Comparison of ENCODE assay signal across 32 mouse cellular contexts in the genomic region with DNA sequence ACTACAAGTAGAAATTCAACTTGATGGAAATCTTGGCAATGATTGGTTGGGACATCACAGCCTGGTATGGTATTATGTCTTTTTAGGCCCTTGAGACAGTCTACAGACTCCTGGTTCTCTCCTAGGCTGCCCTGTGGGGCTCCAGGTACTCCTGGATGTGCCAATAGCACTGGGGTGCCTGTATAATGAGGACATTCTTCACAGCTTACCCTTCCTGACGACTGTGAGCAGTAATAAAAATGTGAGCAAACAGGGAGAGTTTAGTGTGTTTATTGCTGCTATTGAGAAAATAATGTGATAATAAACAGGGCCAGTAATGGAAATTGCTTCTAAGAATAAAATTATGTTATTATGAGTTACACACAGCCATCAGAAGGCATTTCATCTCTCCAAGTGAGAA.
"Had no signal": no experiment of that assay in that cellular context is flagged by ENCODE, and none has a peak within 500 bp of the region (broad histone marks: within the 10 kb centered on the region; RNA-seq: fewer than 3 reads in every experiment).

No protein-coding gene starts in this region.

- H3K9ac ChIP-seq: limb, embryonic 12.5 days; limb, embryonic 13.5 days; limb, embryonic 15.5 days; liver, embryonic 12.5 days; liver, embryonic 13.5 days; liver, embryonic 14.5 days; liver, embryonic 15.5 days; liver, postnatal 0 days; lung, embryonic 14.5 days; lung, embryonic 15.5 days; midbrain, embryonic 12.5 days; midbrain, embryonic 13.5 days; midbrain, embryonic 15.5 days had no signal

- H3K9me3 ChIP-seq: limb, embryonic 10.5 days; limb, embryonic 12.5 days; limb, embryonic 13.5 days; limb, embryonic 15.5 days; liver, embryonic 12.5 days; liver, embryonic 13.5 days; liver, embryonic 15.5 days; lung, embryonic 15.5 days; megakaryocyte, embryonic 14.5 days; midbrain, embryonic 10.5 days; midbrain, embryonic 12.5 days; midbrain, embryonic 13.5 days; midbrain, embryonic 15.5 days had no signal

- DNase-seq: left cerebral cortex, postnatal 4 days; liver; liver, embryonic 13.5 days; liver, postnatal 0 days; lung, adult 18-20 months; lung, adult 2 months; lung, embryonic 14.5 days; lung, postnatal 10 days; lung, postnatal 14 days; lung, postnatal 36 days; lung, postnatal 4 days; midbrain, embryonic 14.5 days had no signal

- ATAC-seq: liver, embryonic 12.5 days; liver, postnatal 0 days; lung, postnatal 0 days; midbrain, embryonic 13.5 days; midbrain, embryonic 16.5 days had no signal

- H3K4me3 ChIP-seq: left cerebral cortex, adult 2 months; limb, embryonic 10.5 days; limb, embryonic 12.5 days; limb, embryonic 13.5 days; limb, embryonic 15.5 days; liver, embryonic 12.5 days; liver, embryonic 13.5 days; liver, embryonic 15.5 days; lung, embryonic 15.5 days; megakaryocyte, embryonic 14.5 days; midbrain, embryonic 10.5 days; midbrain, embryonic 12.5 days; midbrain, embryonic 13.5 days; midbrain, embryonic 15.5 days; myocyte had no signal

- H3K27me3 ChIP-seq: limb, embryonic 12.5 days; limb, embryonic 13.5 days; limb, embryonic 15.5 days; liver, embryonic 12.5 days; liver, embryonic 13.5 days; liver, embryonic 15.5 days; lung, embryonic 15.5 days; megakaryocyte, embryonic 14.5 days; midbrain, embryonic 12.5 days; midbrain, embryonic 13.5 days; midbrain, embryonic 15.5 days had no signal

- H3K36me3 ChIP-seq: limb, embryonic 10.5 days; limb, embryonic 12.5 days; limb, embryonic 13.5 days; limb, embryonic 15.5 days; liver, embryonic 12.5 days; liver, embryonic 13.5 days; liver, embryonic 15.5 days; lung, embryonic 15.5 days; midbrain, embryonic 10.5 days; midbrain, embryonic 12.5 days; midbrain, embryonic 13.5 days; midbrain, embryonic 15.5 days had no signal

- H3K27ac ChIP-seq: left cerebral cortex, adult 2 months; limb, embryonic 10.5 days; limb, embryonic 12.5 days; limb, embryonic 13.5 days; limb, embryonic 15.5 days; liver, embryonic 12.5 days; liver, embryonic 13.5 days; liver, embryonic 14.5 days; liver, embryonic 15.5 days; lung, embryonic 15.5 days; macrophage; midbrain, embryonic 10.5 days; midbrain, embryonic 12.5 days; midbrain, embryonic 13.5 days; midbrain, embryonic 15.5 days had no signal

- H3K4me1 ChIP-seq: limb, embryonic 10.5 days; limb, embryonic 12.5 days; limb, embryonic 13.5 days; limb, embryonic 15.5 days; liver, embryonic 12.5 days; liver, embryonic 13.5 days; liver, embryonic 15.5 days; lung, embryonic 15.5 days; megakaryocyte, embryonic 14.5 days; midbrain, embryonic 10.5 days; midbrain, embryonic 12.5 days; midbrain, embryonic 13.5 days; midbrain, embryonic 15.5 days had no signal

- H3K4me2 ChIP-seq: limb, embryonic 12.5 days; limb, embryonic 13.5 days; limb, embryonic 15.5 days; liver, embryonic 11.5 days; liver, embryonic 12.5 days; liver, embryonic 13.5 days; liver, embryonic 15.5 days; lung, embryonic 14.5 days; lung, embryonic 15.5 days; midbrain, embryonic 11.5 days; midbrain, embryonic 12.5 days; midbrain, embryonic 13.5 days; midbrain, embryonic 15.5 days had no signal
